Mouse (Mus musculus) liver (tissue): ENCODE measurements around the gene 6430571L13Rik.

ENCODE experiments used
- DNase-seq: peaks from one replicate; pipeline ENCODE4 v3.0.0-alpha.2; 2020; ENCODE audit warnings: mixed read lengths

The 6430571L13Rik gene

DNA sequence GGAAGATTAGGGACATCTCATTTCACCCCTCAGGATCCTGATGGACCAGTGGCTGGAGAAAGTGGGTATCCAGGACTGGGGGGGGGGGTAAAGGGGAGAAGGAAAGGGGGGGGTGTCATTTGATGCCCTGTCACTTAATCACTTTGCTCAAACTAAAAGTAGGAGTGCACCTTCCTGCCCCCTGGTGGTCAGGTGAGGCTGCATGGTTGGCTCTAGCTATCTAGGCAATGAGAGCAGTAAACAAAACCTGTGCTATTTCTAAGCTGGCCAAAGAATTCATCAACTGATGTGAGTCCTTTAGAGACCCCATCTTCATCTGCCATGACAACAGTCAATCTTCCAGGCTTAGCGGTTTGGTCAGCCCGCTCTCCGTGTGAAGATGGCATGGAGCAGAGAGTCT lies 46.3 kb downstream of the 6430571L13Rik start:
- peak; percentile 75 for DNase-seq

GRCm38 (mm10) chr9:107387708-107388107 lies 47.3 kb downstream of the 6430571L13Rik start:
- no peak for DNase-seq

DNA sequence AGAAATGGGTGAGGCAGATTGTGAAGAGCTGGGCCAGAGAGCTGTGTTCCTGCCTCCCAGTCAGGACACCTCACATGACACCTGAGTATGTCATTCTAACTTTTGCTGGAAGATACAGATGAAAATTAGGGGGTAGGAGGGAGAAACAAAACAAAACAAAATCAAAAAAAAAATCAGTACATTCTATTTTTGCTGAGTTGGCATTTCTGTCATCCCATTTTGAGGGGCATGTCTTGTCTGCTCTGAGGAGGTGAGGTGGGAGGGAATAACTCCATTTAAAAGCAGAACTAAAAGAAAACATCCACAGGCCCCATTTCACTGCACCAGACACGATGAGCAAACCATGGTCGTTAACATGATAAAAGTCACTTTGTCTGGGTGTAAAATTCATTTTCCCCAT lies 47.9 kb downstream of the 6430571L13Rik start:
- DNase-seq, result no peak

DNA sequence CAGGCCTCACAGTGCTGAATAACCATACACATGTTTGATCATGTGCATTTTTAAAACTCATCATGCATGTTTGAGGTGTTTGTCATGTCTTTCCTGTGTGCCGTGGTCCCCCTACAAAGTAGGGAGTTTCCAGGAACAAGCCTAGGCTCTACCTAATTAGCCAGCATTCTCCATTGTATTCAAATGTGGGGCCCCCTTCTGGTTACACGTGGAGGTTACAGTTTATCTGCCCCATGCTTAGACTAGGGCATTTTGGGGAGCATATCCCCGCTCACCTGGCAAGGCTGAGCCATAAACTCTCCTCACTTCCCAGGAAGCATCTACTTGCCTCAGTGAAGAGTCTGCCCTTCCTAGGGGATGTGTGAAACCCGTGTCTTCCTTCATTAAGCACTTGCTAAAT lies 56.0 kb downstream of the 6430571L13Rik start:
- DNase-seq, result no peak

DNA sequence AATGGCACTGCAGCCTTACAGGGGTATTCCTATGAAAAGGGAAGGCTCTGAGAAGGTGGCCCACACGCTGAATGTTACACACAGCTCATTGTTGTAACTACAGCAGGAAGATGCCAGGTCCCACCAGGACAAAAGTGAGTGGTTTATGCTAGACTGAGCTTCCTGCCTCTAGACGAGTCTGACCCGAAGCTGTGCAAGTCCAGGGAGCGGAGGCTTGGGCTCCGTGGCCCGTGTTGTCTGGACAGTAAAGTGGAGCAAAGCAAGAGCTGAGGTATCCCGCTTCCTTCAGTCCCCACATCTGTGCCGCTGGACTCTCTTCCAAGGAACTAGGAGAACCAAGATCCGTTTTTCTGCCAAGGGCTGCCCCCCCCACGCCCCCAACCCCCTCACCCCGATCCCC lies 58.6 kb downstream of the 6430571L13Rik start:
- no peak for DNase-seq

GRCm38 (mm10) chr9:107399491-107399971 lies 59.1 kb downstream of the 6430571L13Rik start, which contains the start of gene Cacna2d2:
Gene Cacna2d2 (plus strand): TSS chr9:107399612.
- peak; percentile 23 for DNase-seq

DNA sequence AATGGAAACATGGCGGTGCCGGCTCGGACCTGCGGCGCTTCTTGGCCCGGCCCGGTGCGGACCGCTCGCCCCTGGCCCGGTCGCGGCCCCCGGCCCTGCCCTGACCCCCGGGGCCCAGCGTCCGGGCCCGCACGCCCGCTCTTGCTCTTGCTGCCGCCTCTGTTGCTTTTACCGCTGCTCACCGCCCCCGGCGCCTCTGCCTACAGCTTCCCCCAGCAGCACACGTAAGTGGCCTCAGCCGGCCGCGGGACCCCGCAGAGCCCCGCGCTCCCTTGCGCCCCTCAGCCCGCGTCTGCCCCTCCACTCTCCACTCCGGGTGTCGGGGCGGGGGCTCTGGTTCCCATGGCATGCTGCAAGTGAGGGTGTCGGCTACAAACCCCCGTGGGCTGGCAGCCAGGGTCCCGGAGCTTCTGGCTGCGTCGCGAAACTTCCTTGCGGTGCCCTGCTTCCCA lies 59.7 kb downstream of the 6430571L13Rik start:
- no peak for DNase-seq

DNA sequence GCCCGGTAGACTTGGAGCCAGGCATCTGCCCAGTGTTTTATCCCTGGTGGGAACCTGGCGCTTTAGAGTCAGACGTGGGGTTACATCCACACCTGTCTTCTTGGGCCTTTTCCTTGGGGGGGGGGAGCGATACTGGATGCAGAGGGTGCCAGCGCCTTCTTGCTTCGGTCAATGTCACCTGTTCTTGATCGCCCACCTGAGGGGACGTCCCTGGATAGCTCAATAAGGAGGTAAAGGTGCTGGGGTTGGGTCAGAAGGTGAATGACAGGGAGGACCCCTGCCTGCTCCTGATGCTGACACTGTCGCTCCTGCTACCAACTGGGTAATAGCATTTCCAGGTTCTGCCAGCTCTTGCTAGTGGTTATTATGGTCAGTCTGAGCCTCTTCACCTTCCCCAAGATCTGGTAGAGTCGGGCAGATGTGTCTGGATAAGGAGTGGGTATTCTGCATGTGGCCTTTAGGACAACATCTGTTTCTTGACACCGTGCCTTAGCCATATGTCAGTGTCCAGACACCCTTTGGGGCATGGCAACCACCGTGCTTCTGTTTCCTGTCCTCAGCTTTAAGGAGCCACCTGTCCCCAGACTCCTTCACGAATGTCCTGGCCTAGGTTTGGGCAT lies 60.4 kb downstream of the 6430571L13Rik start:
- DNase-seq, result no peak
